Mouse (Mus musculus): ENCODE measurements around the gene Gdpd5. TPM values are rescaled to one million over a fixed set of nuclear protein-coding genes. Genes with fewer than 3 reads are reported as not detected.

Gdpd5 gene
- total and polyA plus RNA-seq, 2 experiments from 2014 or later = 28.9 to 35.9 TPM

GRCm38 (mm10) chr7:99450703-99451102 lies 69.5 kb downstream of the Gdpd5 start:
- Histone ChIP-seq H3K4me3 (ENCODE audit: low read depth, low read length) (no peak overlapping the region), H3K9me3 (replicated peaks; ENCODE audit: control insufficient read depth, low read length) (no peaks in the 10 kb centered on the region), H3K9ac (replicated peaks; ENCODE audit: low read depth, low read length) (no peak overlapping the region), H3K4me2 (ENCODE audit: low read depth, low read length) (no peak overlapping the region), H3K27me3 (ENCODE audit: control insufficient read depth, insufficient read depth, low read length) (no peaks in the 10 kb centered on the region), H3K4me1 (ENCODE audit: control insufficient read depth, insufficient read depth) (no peaks in the 10 kb centered on the region), H3K27ac (ENCODE audit: low read depth) (no peak overlapping the region), H3K36me3 (replicated peaks; ENCODE audit: control insufficient read depth, insufficient read depth, low read length) (peaks cover 5% of the 10 kb centered on the region)
- 2% methylated on average over 3 of the region's 3 CpGs for WGBS
- ATAC-seq (ENCODE audit: insufficient read depth, low read depth) = peak; percentile 32; the same call in 1 of the 2 replicates
- TF ChIP-seq CTCF (IDR thresholded peaks at IDR 0.05; ENCODE audit: low read depth) (peak; percentile 96), EP300 (IDR thresholded peaks at IDR 0.05; ENCODE audit: low read depth) (no peak)
- DNase-seq (ENCODE audit: low spot score) = peak; percentile 83

GRCm38 (mm10) chr7:99452859-99453258 lies 71.6 kb downstream of the Gdpd5 start:
- DNase-seq (ENCODE audit: low spot score) (no peak), ATAC-seq (ENCODE audit: insufficient read depth, low read depth) (no peak)
- 62% methylated on average over 7 of the region's 7 CpGs for WGBS
- TF ChIP-seq EP300 (IDR thresholded peaks at IDR 0.05; ENCODE audit: low read depth) (no peak), CTCF (IDR thresholded peaks at IDR 0.05; ENCODE audit: low read depth) (no peak)
- Histone ChIP-seq H3K36me3 (replicated peaks; ENCODE audit: control insufficient read depth, insufficient read depth, low read length) (peaks cover 14% of the 10 kb centered on the region), H3K4me3 (ENCODE audit: low read depth, low read length) (no peak overlapping the region), H3K27me3 (ENCODE audit: control insufficient read depth, insufficient read depth, low read length) (no peaks in the 10 kb centered on the region), H3K9me3 (replicated peaks; ENCODE audit: control insufficient read depth, low read length) (no peaks in the 10 kb centered on the region), H3K27ac (ENCODE audit: low read depth) (no peak overlapping the region), H3K9ac (replicated peaks; ENCODE audit: low read depth, low read length) (no peak overlapping the region), H3K4me2 (ENCODE audit: low read depth, low read length) (no peak overlapping the region), H3K4me1 (ENCODE audit: control insufficient read depth, insufficient read depth) (no peaks in the 10 kb centered on the region)

- Histone ChIP-seq H3K9me3 (replicated peaks; ENCODE audit: control insufficient read depth, low read length) (no peaks in the 10 kb centered on the region), H3K27me3 (ENCODE audit: control insufficient read depth, insufficient read depth, low read length) (no peaks in the 10 kb centered on the region), H3K4me1 (ENCODE audit: control insufficient read depth, insufficient read depth) (no peaks in the 10 kb centered on the region), H3K4me3 (ENCODE audit: low read depth, low read length) (no peak overlapping the region), H3K9ac (replicated peaks; ENCODE audit: low read depth, low read length) (no peak overlapping the region), H3K27ac (ENCODE audit: low read depth) (no peak overlapping the region), H3K4me2 (ENCODE audit: low read depth, low read length) (no peak overlapping the region), H3K36me3 (replicated peaks; ENCODE audit: control insufficient read depth, insufficient read depth, low read length) (peaks cover 17% of the 10 kb centered on the region)
- no peak for ATAC-seq (ENCODE audit: insufficient read depth, low read depth)
- TF ChIP-seq EP300 (IDR thresholded peaks at IDR 0.05; ENCODE audit: low read depth) (no peak), CTCF (IDR thresholded peaks at IDR 0.05; ENCODE audit: low read depth) (no peak)
- DNase-seq (ENCODE audit: low spot score) = no peak
- 76% methylated on average over 4 of the region's 4 CpGs for WGBS
These were observed 72.8 kb downstream of the Gdpd5 start for GRCm38 (mm10) chr7:99454044-99454443.

GRCm38 (mm10) chr7:99458849-99459248 lies 77.6 kb downstream of the Gdpd5 start:
- Histone ChIP-seq H3K27me3 (ENCODE audit: control insufficient read depth, insufficient read depth, low read length) (no peaks in the 10 kb centered on the region), H3K9me3 (replicated peaks; ENCODE audit: control insufficient read depth, low read length) (no peaks in the 10 kb centered on the region), H3K4me2 (ENCODE audit: low read depth, low read length) (no peak overlapping the region), H3K36me3 (replicated peaks; ENCODE audit: control insufficient read depth, insufficient read depth, low read length) (peaks cover 42% of the 10 kb centered on the region), H3K4me3 (ENCODE audit: low read depth, low read length) (no peak overlapping the region), H3K4me1 (ENCODE audit: control insufficient read depth, insufficient read depth) (no peaks in the 10 kb centered on the region), H3K27ac (ENCODE audit: low read depth) (no peak overlapping the region), H3K9ac (replicated peaks; ENCODE audit: low read depth, low read length) (no peak overlapping the region)
- 84% methylated on average over 8 of the region's 8 CpGs for whole genome bisulfite sequencing
- no peak for ATAC-seq (ENCODE audit: insufficient read depth, low read depth)
- TF ChIP-seq CTCF (IDR thresholded peaks at IDR 0.05; ENCODE audit: low read depth) (no peak), EP300 (IDR thresholded peaks at IDR 0.05; ENCODE audit: low read depth) (no peak)
- DNase-seq (ENCODE audit: low spot score) = no peak

GRCm38 (mm10) chr7:99459888-99460652 lies 78.9 kb downstream of the Gdpd5 start:
- TF ChIP-seq EP300 (IDR thresholded peaks at IDR 0.05; ENCODE audit: low read depth) (no peak), CTCF (IDR thresholded peaks at IDR 0.05; ENCODE audit: low read depth) (no peak)
- Histone ChIP-seq H3K27me3 (ENCODE audit: control insufficient read depth, insufficient read depth, low read length) (no peaks in the 10 kb centered on the region), H3K4me3 (ENCODE audit: low read depth, low read length) (no peak overlapping the region), H3K27ac (ENCODE audit: low read depth) (no peak overlapping the region), H3K4me1 (ENCODE audit: control insufficient read depth, insufficient read depth) (no peaks in the 10 kb centered on the region), H3K36me3 (replicated peaks; ENCODE audit: control insufficient read depth, insufficient read depth, low read length) (peaks cover 42% of the 10 kb centered on the region), H3K9me3 (replicated peaks; ENCODE audit: control insufficient read depth, low read length) (no peaks in the 10 kb centered on the region), H3K4me2 (ENCODE audit: low read depth, low read length) (no peak overlapping the region), H3K9ac (replicated peaks; ENCODE audit: low read depth, low read length) (no peak overlapping the region)
- ATAC-seq (ENCODE audit: insufficient read depth, low read depth) (no peak), DNase-seq (ENCODE audit: low spot score) (no peak)
- 89% methylated on average over 15 of the region's 15 CpGs for whole genome bisulfite sequencing

GRCm38 (mm10) chr7:99463120-99463519 lies 81.9 kb downstream of the Gdpd5 start:
- Histone ChIP-seq H3K4me3 (ENCODE audit: low read depth, low read length) (no peak overlapping the region), H3K4me1 (ENCODE audit: control insufficient read depth, insufficient read depth) (peaks cover 11% of the 10 kb centered on the region), H3K27ac (ENCODE audit: low read depth) (no peak overlapping the region), H3K4me2 (ENCODE audit: low read depth, low read length) (no peak overlapping the region), H3K9ac (replicated peaks; ENCODE audit: low read depth, low read length) (no peak overlapping the region), H3K9me3 (replicated peaks; ENCODE audit: control insufficient read depth, low read length) (no peaks in the 10 kb centered on the region), H3K27me3 (ENCODE audit: control insufficient read depth, insufficient read depth, low read length) (no peaks in the 10 kb centered on the region), H3K36me3 (replicated peaks; ENCODE audit: control insufficient read depth, insufficient read depth, low read length) (peaks cover 33% of the 10 kb centered on the region)
- no peak for TF ChIP-seq CTCF (IDR thresholded peaks at IDR 0.05; ENCODE audit: low read depth)
- no peak for DNase-seq (ENCODE audit: low spot score)
- WGBS = 68% methylated on average over 2 of the region's 2 CpGs
- no peak for ATAC-seq (ENCODE audit: insufficient read depth, low read depth)
